Mouse (Mus musculus) A20 (cell line): ENCODE data around the gene Usp18.

Experiments
- DNase-seq: peaks from one replicate; pipeline ENCODE4 v3.0.0-alpha.2; 2011; ENCODE audit warnings: low read depth, low spot score

Usp18 gene

DNA sequence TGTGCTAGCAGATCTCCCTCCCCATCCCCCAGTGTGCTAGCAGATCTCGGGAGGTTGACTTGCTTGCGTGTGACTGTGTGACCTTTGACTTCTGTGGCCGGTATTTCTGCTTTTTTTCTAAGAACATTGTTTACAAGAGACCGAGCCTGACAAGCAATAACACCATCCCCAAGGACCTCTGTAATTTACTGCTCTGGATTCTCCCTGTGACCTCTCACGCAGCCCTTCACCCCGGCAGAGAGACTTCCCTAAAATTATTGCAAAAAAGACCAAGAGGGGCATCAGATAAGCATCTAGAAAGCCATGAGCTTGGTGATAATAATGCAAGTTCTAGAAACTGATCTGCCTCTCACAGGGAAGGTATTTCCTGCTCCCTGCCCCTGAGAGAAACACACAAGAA, 20.7 kb upstream of the Usp18 start:
- DNase-seq, result no peak

DNA sequence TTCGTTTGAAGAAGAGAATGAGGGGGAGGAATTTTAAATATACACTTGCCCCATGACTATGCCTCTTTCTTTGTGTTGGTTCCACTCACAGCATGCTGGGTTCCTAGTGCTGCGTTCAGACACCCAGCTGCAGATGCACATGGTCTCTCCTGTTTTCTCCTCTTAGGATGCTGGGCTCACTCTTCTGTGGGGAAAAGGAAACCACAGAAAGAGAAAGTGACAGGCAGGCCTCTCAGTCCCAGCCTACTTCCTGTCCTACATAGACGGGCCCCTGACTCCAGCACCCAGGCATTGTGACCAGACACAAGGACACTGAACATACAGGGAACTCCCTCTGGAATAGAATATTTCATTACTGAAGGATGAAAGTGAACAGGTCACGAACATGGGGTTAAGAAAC, 19.7 kb upstream of the Usp18 start:
- no peak for DNase-seq

DNA sequence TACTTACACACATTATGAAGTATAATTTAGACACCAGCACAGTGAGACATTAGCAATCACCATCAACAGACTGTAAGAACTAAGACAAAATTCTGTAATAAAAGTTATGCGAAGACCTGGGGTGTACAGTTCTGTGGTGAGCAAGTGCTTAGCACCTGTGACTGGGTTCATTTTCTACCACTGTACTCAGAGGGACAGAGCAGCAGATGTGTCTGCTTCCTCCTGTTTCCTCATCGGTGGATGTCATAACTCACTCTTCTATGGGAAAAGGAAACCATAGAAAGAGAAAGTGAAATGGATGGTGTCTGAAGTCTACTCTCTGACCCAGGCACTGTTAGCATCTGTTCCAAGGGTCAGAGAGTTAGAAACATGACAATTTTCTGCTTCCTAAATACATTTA, 19.0 kb upstream of the Usp18 start:
- DNase-seq, result peak; percentile 22

DNA sequence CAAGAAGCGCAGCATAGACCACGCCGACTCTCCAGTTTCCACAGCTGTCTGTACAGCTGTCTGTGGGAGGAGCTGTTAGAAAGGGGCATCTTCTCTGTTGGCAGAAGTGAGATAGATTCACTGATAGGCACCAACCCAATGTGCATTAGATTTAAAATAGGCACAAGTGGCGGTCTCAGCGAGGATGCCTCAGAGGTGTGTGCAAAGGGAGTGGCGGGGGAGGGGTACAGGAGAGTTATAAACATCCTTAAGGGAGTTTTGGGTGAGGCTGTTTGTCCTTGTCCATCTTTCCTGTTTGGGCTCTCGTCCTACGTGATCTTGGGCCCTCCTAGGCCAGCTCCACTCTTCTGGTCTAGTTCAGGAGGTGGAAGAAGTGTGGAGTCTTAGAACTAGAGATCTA, 17.3 kb upstream of the Usp18 start:
- no peak for DNase-seq

DNA sequence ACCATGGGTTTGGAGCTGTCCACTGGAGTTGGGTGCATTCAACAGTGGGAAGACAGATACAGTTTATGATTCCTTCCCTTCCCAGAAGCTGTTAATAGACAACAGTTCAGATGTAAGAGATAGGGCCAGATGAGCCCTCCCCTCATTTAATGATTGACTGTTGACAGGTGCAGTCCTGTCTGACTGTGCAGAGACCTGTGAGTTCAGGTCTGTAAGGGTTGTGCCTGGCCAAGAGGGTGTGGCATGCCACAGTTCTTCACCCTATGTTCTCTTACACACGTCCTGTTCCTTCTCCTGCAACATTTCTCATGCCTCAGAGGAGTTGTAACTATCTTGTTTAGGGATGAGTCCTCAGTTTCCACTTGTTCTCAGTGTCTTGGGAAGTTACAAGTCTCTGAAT, 13.1 kb upstream of the Usp18 start:
- DNase-seq, result no peak

DNA sequence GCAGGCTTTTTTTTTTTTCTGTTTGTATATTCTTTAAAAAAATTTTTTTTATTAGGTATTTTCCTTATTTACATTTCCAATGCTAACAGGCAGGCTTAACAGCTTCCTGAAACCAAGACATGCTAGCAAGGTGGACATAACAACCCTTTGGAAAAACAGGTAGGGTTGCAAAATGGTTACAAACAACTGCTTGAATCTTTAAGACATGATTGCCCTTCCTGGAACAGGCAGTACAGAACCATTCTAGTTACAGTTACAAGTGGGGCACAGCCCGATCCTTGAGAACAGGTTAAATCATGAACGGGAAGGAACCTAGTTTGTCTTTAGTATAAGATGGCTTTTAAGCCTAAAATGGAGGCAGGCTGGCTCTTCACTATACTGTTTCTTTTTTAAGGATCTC, 9.3 kb upstream of the Usp18 start:
- no peak for DNase-seq

DNA sequence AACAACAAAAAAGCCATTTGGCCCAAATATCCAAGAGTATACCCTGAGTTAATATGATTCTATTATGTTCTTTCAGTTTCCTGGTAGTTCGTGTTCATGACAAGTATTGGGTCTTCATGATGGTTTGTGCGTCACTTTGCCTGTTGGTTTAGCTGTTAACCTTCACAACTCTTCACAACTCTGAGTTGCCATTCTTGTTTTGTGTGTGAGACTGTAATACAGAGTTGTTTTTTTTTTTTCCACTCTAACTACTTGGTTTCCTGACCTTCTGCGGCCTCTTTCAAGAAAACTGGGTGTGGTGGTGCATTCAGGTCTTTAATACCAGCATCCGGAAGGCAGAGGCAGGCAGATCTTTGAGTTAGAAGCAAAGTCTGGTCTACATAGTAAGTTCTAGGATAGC, 7.5 kb upstream of the Usp18 start:
- no peak for DNase-seq

DNA sequence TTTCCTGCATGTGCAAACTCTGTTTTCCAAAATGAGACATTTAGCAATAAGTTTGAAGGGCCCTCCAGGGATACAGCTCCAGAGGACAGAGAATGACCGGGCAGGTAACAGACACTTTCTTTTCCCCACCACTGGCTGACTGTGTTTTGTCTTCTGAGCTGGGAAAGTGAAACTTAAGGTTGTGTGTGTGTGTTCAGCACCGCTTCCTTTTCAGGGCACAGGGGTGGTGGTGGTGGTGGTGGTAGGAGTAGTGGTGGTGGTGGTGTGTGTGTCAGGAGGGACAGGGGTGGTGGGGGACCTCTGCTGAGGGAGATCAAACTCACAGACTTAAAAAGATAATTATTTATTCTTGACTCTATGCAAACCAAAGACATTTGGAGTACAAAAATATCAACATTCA, 3.9 kb upstream of the Usp18 start:
- DNase-seq, result peak; percentile 26

DNA sequence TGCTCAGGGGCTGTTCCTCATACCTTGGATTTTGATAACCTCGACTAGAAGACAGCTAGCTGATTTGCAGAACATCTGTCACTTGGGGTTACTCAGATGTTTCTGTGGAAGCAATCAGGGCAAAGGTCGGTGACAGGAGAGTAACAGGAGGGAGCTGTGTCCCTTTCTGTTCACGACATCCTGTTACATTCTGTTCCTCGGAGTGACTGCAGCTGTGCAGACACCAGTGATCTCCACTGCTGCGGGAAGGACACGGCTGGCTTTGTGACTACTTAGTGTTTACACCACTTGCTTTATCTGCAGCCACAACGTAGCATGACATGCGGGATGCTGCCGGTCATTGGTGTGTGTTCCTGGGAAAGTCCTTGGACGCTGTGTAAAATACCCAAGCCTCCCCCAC, 2.5 kb upstream of the Usp18 start:
- no peak for DNase-seq

DNA sequence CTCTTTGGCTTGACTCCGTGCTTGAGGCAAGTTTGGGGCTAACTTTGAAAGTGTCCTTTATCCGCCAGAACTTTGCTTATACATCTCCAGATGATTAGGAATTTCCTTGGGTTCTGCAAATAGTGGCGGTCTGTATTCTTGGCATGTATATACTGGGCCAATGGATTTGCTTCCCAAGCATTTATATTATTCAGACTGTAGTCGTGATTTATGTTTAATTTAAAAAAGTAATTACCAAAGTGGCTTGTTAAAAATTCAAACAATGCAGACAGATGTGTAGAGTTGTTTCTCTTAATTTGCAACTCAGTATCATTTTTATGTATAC, 293 bp downstream of the Usp18 start:
- DNase-seq, result no peak

DNA sequence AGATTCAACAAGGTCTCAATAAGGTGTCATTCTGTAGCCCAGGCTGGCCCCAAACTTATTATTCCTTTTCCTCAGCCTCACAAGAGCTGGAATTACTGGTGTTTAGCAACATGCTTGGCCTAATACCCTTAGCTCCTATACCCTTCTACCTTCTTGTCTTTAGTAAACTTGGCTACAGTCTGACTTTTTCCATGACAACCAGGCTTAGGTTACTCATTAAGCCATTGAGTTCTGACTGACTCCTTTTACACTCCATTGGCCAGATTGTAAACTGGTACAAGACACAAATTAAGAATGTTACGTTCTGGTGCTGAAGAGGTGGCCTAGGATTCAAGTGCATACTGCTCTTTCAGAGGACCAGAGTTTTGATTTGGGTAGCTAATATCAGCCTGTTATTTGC, 4.7 kb downstream of the Usp18 start:
- DNase-seq, result peak; percentile 25

DNA sequence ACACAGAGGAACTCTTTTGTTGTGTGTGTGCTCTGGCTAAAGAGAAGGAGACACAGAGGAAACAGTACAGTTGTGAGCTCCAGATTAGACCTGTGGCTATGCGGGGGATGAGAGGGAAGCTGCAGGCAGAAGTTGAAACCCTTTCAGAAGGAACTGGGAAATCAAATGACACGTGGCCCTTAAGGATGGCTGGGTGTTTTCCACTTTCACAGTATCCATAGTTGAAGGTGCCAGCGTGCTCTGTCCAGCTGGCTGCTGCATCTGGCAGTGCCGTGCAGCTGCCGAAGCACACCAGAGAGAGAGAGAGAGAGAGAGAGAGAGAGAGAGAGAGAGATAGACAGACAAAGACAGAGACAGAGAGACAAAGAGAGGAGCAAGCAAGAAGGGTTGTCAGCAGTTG, 5.5 kb downstream of the Usp18 start:
- peak; percentile 74 for DNase-seq

DNA sequence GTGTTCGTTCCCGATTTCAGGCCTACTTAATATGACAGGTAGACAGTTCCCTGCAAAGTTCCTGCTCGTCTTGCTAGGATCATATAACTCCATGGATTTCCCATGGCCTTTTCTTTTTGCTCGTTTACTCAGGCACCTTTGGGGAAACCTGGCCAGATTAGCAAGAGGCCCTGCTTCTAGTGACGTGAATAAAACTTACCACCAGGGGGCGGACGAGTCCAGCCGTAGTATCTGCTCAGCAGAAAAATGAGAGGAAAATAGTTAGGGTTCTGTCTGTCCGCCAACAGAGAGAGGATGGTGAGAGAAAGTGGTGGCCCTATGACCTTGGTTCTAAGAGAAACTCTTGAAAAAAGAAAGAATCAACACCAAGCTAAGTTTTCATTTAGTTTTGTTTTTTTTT, 14.8 kb downstream of the Usp18 start:
- DNase-seq, result peak; percentile 89

DNA sequence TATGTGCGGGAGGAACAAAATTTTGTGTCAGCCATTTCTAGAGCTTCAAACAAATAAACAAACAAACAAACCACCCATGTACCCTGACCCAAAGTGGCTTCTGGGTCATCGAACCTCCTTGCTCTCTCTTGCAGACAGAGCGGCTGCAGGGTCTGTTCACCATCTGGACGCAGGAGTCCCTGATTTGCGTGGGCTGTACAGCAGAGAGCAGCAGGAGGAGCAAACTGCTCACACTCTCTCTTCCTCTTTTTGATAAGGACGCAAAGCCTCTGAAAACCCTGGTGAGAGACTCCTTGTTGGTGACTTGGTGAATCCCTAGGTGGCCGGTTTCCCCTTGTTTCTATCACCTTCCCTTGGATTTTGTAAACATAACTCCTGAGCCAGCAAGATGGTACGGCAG, 15.5 kb downstream of the Usp18 start:
- DNase-seq, result peak; percentile 90

DNA sequence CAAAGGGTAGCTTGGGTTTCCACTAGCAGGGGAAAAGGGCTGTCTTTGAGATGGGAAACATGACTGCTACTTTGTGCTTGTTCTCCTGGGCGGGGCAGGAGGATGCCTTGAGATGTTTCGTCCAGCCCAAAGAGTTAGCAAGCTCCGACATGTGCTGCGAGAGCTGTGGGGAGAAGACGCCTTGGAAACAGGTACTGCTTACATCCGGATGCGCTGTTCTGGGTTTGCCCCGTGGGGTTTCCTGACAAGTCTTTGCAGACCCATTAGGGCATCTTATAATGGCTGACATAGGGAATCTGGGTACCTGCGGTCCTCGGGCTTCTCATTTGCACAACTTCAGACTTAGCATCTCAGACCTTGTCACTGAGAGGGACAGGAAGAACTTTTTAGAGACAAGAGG, 16.3 kb downstream of the Usp18 start:
- no peak for DNase-seq

DNA sequence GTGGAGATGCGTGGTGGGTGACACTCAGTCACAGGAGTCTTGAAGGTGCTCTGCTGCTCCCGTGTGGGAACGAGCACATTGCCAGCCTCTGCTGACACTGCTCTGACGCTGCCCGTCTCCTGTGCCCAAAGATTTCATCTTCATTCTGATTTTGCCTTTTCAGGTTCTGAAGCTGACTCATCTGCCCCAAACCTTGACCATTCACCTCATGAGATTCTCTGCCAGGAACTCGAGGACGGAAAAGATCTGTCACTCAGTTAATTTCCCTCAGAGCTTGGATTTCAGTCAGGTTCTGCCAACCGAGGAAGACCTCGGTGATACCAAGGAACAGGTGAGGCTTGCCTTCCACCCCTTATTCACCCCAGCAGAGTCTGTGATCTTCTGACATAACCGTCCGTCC, 16.8 kb downstream of the Usp18 start:
- no peak for DNase-seq

DNA sequence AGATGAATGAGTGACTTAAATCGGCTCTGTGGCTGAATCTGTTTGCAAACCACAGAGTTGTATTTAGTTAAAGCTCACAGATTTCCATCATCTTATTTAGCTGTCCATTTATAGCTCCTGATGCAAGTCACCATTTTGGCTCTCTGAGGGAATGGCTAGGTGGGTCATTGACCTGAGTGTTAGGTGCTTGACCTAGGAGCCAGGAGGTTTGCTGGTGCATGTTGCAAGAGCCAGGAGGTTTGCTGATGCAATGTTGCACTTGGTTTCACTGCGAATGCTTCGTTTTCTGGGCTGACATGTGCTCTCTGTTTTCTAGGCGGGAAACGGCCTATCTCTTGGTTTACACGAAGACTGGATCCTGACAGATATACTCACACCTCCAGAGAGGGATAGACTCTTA, 24.4 kb downstream of the Usp18 start:
- DNase-seq, result no peak

DNA sequence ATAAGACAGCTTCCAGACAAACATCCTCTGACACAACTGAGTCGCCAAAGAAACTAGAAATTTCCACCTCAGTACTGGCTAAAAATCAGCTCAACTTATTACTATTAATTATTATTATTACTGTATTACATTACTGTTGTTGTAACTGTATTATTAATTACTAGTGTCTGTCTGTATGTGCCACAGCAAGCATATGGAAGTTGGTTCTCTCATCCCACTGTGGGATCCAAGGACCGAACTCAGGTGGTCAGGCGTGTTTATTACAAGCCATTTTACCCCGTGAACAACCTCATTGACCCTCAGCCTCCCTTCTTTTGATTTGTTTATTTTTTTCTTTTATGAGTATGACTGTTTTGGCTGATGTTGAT, 26.0 kb downstream of the Usp18 start:
- DNase-seq, result no peak

DNA sequence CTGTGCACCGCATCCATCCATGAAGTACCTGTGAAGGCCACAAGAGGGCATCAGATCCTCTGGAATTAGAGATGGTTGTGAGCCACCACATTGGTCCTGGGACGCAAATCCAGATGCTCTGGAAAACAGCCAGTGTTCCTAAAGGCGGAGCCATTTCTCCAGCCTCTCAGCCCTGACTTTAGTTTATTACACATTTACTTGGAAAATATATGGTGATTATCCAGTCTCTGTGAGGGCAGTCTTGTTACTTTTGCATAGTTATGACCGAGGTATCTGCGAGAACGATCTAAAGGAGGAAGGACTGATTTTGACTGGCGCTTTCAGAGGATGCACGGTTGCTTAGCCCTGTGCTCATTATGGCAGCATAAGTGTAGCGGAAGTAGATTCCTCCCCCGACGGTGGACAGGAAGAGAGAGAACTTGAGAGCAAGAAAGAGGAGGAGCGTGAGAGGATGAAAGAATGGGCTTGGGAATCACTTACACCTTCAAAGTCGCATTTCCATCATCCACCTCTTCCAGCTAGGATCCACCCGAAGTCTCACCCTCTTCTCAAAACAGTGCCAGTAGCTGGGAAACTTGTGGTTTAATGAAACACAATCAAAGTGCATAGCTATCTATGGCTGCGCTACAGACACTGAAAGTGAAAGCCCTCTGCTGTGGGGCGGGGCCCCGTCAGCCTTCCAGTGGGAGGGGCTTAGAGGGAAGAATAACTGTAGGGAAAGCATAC, 26.5 kb downstream of the Usp18 start:
- peak; percentile 88 for DNase-seq

DNA sequence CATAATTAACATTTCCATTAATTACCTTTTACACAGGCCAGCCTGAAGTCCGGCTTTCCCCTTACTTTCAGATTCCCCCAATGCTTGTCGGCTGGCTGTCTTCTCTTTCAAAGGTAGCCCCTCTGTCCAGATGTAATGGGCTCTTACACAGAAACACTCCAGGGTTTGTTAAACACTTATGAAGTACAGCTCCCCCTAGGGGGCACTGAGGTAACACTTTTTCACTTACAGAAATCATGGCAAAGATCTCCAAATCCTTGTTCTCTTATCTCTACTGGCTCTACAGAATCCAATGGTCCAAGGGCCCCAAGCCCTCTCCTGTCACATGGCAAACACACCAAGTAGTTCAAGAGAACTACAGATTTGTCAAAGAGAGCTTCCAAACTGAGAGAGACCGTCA, 28.6 kb downstream of the Usp18 start:
- DNase-seq, result peak; percentile 76

DNA sequence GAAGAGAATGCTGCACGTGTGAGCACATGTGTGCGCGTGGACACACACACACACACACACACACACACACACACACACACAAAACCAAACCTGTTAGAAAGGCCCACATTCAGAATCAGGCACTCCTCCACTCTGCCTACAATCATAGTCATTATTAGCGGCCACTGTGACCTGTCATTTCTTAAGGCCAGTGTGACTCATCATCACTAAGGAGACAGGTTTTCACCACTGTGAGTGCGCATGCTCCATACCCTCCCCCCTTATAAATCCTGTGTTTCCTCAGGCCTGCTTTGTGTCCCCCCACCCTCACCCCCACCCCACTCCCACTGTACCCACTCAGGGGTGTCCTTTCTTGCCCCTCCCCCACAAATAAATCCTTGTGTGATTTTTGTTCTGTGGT, 38.4 kb downstream of the Usp18 start:
- DNase-seq, result no peak

DNA sequence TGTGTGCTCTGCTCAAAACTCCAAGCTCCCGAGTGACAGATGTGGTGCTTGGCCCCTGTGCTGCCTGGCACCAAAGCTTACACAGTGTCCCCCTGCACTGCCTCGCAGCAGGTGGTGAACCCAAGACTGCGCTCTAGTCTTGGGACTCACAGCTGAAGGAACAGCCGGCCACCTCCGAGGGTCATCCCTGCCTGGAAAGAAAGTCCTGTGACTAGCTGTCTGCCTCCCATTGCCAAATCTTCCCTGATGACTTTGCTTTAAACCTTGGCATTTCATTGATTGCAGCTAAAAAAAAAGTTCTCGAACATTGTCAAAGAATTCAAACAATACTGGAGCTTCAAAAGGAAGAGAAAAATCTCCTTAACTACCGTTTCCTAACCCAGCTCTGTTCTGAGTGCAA, 53.6 kb downstream of the Usp18 start:
- no peak for DNase-seq

DNA sequence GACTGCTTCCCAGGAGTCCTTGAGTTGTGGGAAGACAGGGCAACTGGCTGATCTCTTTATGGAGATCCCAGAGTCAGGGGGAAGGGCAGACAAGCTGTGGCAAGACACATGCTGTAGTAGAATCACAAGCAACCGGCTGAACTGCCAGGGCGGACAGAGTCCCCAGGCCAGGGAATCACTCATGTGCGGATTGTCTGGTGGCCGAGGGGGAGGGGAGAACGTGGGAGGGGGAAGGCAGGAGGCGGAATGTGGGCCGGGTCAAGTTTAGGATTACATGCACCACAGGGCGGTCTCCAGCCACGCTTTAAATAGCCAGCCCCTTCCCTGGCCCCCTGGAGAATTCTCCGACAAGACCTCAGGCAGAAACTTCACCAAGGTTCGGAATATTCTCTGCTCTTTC, 54.2 kb downstream of the Usp18 start, which contains the start of gene Slc6a13:
TSS of gene Slc6a13 (plus strand) at position 274 of the 400 bp plus-strand sequence.
- DNase-seq, result no peak

DNA sequence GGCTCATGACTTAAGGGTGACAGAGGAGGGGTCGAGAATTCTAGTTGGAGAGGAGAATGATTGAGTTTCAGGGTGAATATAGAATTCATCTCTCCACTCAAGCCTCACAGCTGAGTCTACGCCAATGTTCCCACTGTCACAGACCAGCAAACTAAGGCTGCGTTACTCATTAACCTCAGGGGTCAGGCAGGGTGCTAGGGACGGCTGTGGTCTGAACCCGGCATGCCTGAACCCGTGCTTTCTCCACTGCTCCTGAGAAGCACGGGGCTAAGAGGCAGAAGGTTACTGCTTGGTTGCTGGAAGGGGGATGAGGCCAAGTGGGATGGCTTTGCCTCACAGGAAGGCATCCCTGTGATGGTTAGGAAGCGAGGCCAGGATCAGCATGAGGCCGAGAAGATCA, 54.8 kb downstream of the Usp18 start:
- no peak for DNase-seq
